Mouse (Mus musculus): Measurements from ENCODE around the gene Lpo. TPM values are rescaled to one million over a fixed set of nuclear protein-coding genes. Genes with fewer than 3 reads are reported as not detected.

The Lpo gene
- polyA plus RNA-seq, 1 experiment from 2014 or later, result 0.28 TPM

GRCm38 (mm10) chr11:87816707-87817442 is 11.2 kb downstream of the Lpo start:
- Histone ChIP-seq H3K9me3 (ENCODE audit: control insufficient read depth, low read length) (no peaks in the 10 kb centered on the region), H3K4me2 (ENCODE audit: low read depth, low read length, severe bottlenecking) (peak overlapping the region; percentile 79), H3K27ac (ENCODE audit: low read depth, low read length) (0 out of 2 replicates have a peak overlapping the region, but pooled peaks have one; percentile 25), H3K36me3 (ENCODE audit: control insufficient read depth, insufficient read depth, low read length) (no peaks in the 10 kb centered on the region), H3K9ac (ENCODE audit: low read length) (peak overlapping the region; percentile 52; the same call in 1 of the 2 replicates), H3K4me3 (ENCODE audit: low read depth, low read length) (peak overlapping the region; percentile 36), H3K27me3 (ENCODE audit: control insufficient read depth, insufficient read depth, low read length) (no peaks in the 10 kb centered on the region; the same call in 1 of the 2 replicates), H3K4me1 (replicated peaks; ENCODE audit: control insufficient read depth, insufficient read depth, low read length) (peaks cover 3% of the 10 kb centered on the region; the same call in 1 of the 2 replicates)
- peak; percentile 81 for DNase-seq (ENCODE audit: low spot score)
- peak; percentile 74 for ATAC-seq (replicated peaks; ENCODE audit: low FRiP score)
- 2% methylated on average over 31 of the region's 31 CpGs for WGBS

GRCm38 (mm10) chr11:87814831-87815230 is 13.3 kb downstream of the Lpo start:
- H3K9ac ChIP-seq (ENCODE audit: low read length), result no peak overlapping the region
- no peaks in the 10 kb centered on the region for H3K9me3 ChIP-seq (ENCODE audit: control insufficient read depth, low read length)
- no peak overlapping the region for H3K4me3 ChIP-seq (ENCODE audit: low read depth, low read length)
- 76% methylated on average over 8 of the region's 8 CpGs for WGBS
- H3K4me2 ChIP-seq (ENCODE audit: low read depth, low read length, severe bottlenecking), result no peak overlapping the region
- H3K4me1 ChIP-seq (replicated peaks; ENCODE audit: control insufficient read depth, insufficient read depth, low read length), result peaks cover 3% of the 10 kb centered on the region; the same call in 1 of the 2 replicates
- ATAC-seq (replicated peaks; ENCODE audit: low FRiP score), result no peak
- H3K27me3 ChIP-seq (ENCODE audit: control insufficient read depth, insufficient read depth, low read length), result no peaks in the 10 kb centered on the region; the same call in 1 of the 2 replicates
- no peak overlapping the region for H3K27ac ChIP-seq (ENCODE audit: low read depth, low read length)
- no peaks in the 10 kb centered on the region for H3K36me3 ChIP-seq (ENCODE audit: control insufficient read depth, insufficient read depth, low read length)
- DNase-seq (ENCODE audit: low spot score), result no peak

DNA sequence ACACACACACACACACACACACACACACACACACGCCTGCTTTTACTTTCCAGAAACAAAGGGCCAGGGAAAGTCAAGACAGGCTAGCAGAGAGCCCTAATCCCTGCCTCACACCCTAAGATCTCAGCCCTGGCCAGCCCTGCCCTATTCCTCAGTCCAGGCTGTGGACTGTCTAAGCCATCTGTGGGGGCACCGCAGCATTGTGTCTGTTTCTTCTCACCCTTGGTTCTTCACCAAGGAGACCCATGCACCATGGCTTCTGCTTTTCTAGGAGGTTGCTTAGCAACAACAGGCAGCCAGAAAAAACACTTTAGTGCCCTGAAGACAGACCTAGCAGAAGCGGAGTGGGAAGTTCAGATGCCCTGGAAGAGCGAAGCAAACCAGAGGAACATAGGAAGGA is 16.7 kb downstream of the Lpo start:
- Histone ChIP-seq H3K27ac (ENCODE audit: low read depth, low read length) (no peak overlapping the region), H3K4me3 (ENCODE audit: low read depth, low read length) (no peak overlapping the region), H3K27me3 (ENCODE audit: control insufficient read depth, insufficient read depth, low read length) (no peaks in the 10 kb centered on the region), H3K9me3 (ENCODE audit: control insufficient read depth, low read length) (no peaks in the 10 kb centered on the region), H3K9ac (ENCODE audit: low read length) (no peak overlapping the region), H3K36me3 (ENCODE audit: control insufficient read depth, insufficient read depth, low read length) (no peaks in the 10 kb centered on the region), H3K4me2 (ENCODE audit: low read depth, low read length, severe bottlenecking) (no peak overlapping the region), H3K4me1 (replicated peaks; ENCODE audit: control insufficient read depth, insufficient read depth, low read length) (no peaks in the 10 kb centered on the region)
- DNase-seq (ENCODE audit: low spot score), result no peak
- 75% methylated on average over 4 of the region's 4 CpGs for WGBS
- no peak for ATAC-seq (replicated peaks; ENCODE audit: low FRiP score)

GRCm38 (mm10) chr11:87808236-87808635 is 19.9 kb downstream of the Lpo start:
- H3K9ac ChIP-seq (ENCODE audit: low read length), result no peak overlapping the region
- no peaks in the 10 kb centered on the region for H3K4me1 ChIP-seq (replicated peaks; ENCODE audit: control insufficient read depth, insufficient read depth, low read length)
- H3K4me2 ChIP-seq (ENCODE audit: low read depth, low read length, severe bottlenecking), result no peak overlapping the region
- no peaks in the 10 kb centered on the region for H3K9me3 ChIP-seq (ENCODE audit: control insufficient read depth, low read length)
- 90% methylated on average over 7 of the region's 7 CpGs for WGBS
- DNase-seq (ENCODE audit: low spot score) (no peak), ATAC-seq (replicated peaks; ENCODE audit: low FRiP score) (no peak)
- no peaks in the 10 kb centered on the region for H3K27me3 ChIP-seq (ENCODE audit: control insufficient read depth, insufficient read depth, low read length)
- no peak overlapping the region for H3K27ac ChIP-seq (ENCODE audit: low read depth, low read length)
- no peak overlapping the region for H3K4me3 ChIP-seq (ENCODE audit: low read depth, low read length)
- H3K36me3 ChIP-seq (ENCODE audit: control insufficient read depth, insufficient read depth, low read length), result no peaks in the 10 kb centered on the region

- DNase-seq (ENCODE audit: low spot score) (no peak), ATAC-seq (replicated peaks; ENCODE audit: low FRiP score) (no peak)
- Histone ChIP-seq H3K4me3 (ENCODE audit: low read depth, low read length) (no peak overlapping the region), H3K4me1 (replicated peaks; ENCODE audit: control insufficient read depth, insufficient read depth, low read length) (no peaks in the 10 kb centered on the region), H3K9me3 (ENCODE audit: control insufficient read depth, low read length) (no peaks in the 10 kb centered on the region), H3K36me3 (ENCODE audit: control insufficient read depth, insufficient read depth, low read length) (no peaks in the 10 kb centered on the region), H3K4me2 (ENCODE audit: low read depth, low read length, severe bottlenecking) (no peak overlapping the region), H3K9ac (ENCODE audit: low read length) (no peak overlapping the region), H3K27ac (ENCODE audit: low read depth, low read length) (no peak overlapping the region), H3K27me3 (ENCODE audit: control insufficient read depth, insufficient read depth, low read length) (no peaks in the 10 kb centered on the region)
- 83% methylated on average over 6 of the region's 6 CpGs for WGBS
Observed at GRCm38 (mm10) chr11:87807433-87807832, 20.7 kb downstream of the Lpo start.

DNA sequence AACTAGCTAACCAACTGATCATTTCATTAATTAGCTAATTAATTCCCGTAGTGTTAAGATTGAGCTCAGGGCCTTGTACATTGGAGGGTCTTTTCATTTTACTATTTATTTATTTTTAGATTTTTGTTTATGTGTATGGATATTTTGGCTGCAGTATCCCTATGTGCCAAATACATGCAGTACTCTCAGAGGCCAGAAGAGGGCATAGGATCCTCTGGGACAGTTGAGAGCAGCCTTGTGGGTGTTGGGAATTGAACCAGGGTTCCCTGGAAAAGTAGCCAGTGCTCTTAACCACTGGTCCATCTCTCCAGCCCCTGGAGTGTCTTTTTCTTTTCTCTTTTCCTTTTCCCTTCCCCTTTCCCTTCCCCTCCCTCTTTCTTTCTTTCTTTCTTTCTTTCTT is 22.6 kb downstream of the Lpo start:
- DNase-seq (ENCODE audit: low spot score), result no peak
- no peak overlapping the region for H3K4me3 ChIP-seq (ENCODE audit: low read depth, low read length)
- H3K4me2 ChIP-seq (ENCODE audit: low read depth, low read length, severe bottlenecking), result no peak overlapping the region
- H3K9me3 ChIP-seq (ENCODE audit: control insufficient read depth, low read length), result no peaks in the 10 kb centered on the region
- whole genome bisulfite sequencing, result 53% methylated on average over 1 of the region's 1 CpGs
- no peak overlapping the region for H3K27ac ChIP-seq (ENCODE audit: low read depth, low read length)
- ATAC-seq (replicated peaks; ENCODE audit: low FRiP score), result no peak
- H3K36me3 ChIP-seq (ENCODE audit: control insufficient read depth, insufficient read depth, low read length), result no peaks in the 10 kb centered on the region
- H3K27me3 ChIP-seq (ENCODE audit: control insufficient read depth, insufficient read depth, low read length), result no peaks in the 10 kb centered on the region
- no peak overlapping the region for H3K9ac ChIP-seq (ENCODE audit: low read length)
- H3K4me1 ChIP-seq (replicated peaks; ENCODE audit: control insufficient read depth, insufficient read depth, low read length), result no peaks in the 10 kb centered on the region

GRCm38 (mm10) chr11:87802621-87803020 is 25.5 kb downstream of the Lpo start:
- Histone ChIP-seq H3K4me1 (replicated peaks; ENCODE audit: control insufficient read depth, insufficient read depth, low read length) (no peaks in the 10 kb centered on the region), H3K9ac (ENCODE audit: low read length) (no peak overlapping the region), H3K27me3 (ENCODE audit: control insufficient read depth, insufficient read depth, low read length) (no peaks in the 10 kb centered on the region), H3K9me3 (ENCODE audit: control insufficient read depth, low read length) (no peaks in the 10 kb centered on the region), H3K36me3 (ENCODE audit: control insufficient read depth, insufficient read depth, low read length) (no peaks in the 10 kb centered on the region), H3K27ac (ENCODE audit: low read depth, low read length) (no peak overlapping the region), H3K4me2 (ENCODE audit: low read depth, low read length, severe bottlenecking) (no peak overlapping the region), H3K4me3 (ENCODE audit: low read depth, low read length) (no peak overlapping the region)
- 44% methylated on average over 14 of the region's 14 CpGs for WGBS
- ATAC-seq (replicated peaks; ENCODE audit: low FRiP score), result no peak
- DNase-seq (ENCODE audit: low spot score), result peak; percentile 68

DNA sequence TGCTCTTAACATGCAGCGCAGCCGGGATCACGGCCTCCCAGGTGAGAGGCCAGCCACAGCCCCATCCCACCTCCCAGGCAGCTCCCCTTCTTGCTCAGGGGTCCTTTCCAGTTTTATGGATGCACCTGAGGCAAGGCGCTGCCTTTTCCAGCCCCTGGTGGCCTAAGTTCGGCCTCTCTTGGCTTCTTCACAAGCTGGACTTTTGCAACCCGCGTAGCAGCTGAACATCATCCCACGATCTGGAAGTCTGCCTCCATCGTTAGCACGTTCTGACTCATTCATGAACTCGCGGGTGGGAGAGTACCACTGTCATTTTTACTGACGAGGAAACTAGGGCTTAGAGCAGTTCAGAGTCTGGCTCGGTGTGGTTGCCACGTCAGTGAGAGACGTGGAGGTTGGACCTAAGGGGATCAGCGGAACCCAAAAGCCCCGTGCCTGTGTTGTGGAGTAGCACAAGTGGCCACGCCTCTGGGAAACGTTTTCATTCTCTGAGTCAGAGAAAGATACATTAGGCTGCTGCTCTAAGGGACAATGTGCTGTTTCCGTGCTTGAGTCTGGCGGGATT is 26.3 kb downstream of the Lpo start:
- DNase-seq (ENCODE audit: low spot score), result no peak
- H3K27me3 ChIP-seq (ENCODE audit: control insufficient read depth, insufficient read depth, low read length), result no peaks in the 10 kb centered on the region
- H3K4me1 ChIP-seq (replicated peaks; ENCODE audit: control insufficient read depth, insufficient read depth, low read length), result peaks cover 5% of the 10 kb centered on the region; the same call in 1 of the 2 replicates
- H3K4me2 ChIP-seq (ENCODE audit: low read depth, low read length, severe bottlenecking), result no peak overlapping the region
- no peak overlapping the region for H3K27ac ChIP-seq (ENCODE audit: low read depth, low read length)
- no peak overlapping the region for H3K9ac ChIP-seq (ENCODE audit: low read length)
- WGBS, result 85% methylated on average over 22 of the region's 22 CpGs
- ATAC-seq (replicated peaks; ENCODE audit: low FRiP score), result no peak
- H3K36me3 ChIP-seq (ENCODE audit: control insufficient read depth, insufficient read depth, low read length), result no peaks in the 10 kb centered on the region
- no peaks in the 10 kb centered on the region for H3K9me3 ChIP-seq (ENCODE audit: control insufficient read depth, low read length)
- H3K4me3 ChIP-seq (ENCODE audit: low read depth, low read length), result no peak overlapping the region

DNA sequence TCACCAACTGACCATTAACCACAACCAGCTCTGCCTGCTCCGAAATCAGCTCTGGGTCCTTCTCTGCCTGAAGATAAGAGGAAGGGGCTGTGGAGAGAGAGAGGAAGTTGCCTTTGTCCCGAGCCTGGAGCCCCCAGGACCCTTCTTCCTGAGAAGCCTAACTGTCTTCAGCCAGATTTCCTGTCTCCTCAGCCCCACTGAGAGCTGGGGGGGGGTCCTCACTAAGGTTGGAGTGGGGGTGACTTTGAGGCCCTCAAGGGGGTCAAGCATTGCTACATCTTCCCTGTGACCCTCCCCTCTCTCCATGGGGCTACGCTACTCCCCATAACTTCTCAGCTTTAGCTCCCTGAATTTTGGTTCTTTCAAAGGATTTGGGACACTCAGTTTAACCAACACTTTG is 34.6 kb downstream of the Lpo start, which contains the start of gene Mpo:
Mpo (plus strand) TSS at position 122 of the 400 bp plus-strand sequence.
- no peak within 1 kb of the TSS for H3K4me2 ChIP-seq (ENCODE audit: low read depth, low read length, severe bottlenecking)
- ATAC-seq (replicated peaks; ENCODE audit: low FRiP score) (no peak), DNase-seq (ENCODE audit: low spot score) (no peak)
- no peak within 1 kb of the TSS for H3K4me3 ChIP-seq (ENCODE audit: low read depth, low read length)
- H3K9ac ChIP-seq (ENCODE audit: low read length), result no peak within 1 kb of the TSS
- no peaks in the 10 kb centered on the region for H3K27me3 ChIP-seq (ENCODE audit: control insufficient read depth, insufficient read depth, low read length)
- no peaks in the 10 kb centered on the region for H3K9me3 ChIP-seq (ENCODE audit: control insufficient read depth, low read length)
- H3K27ac ChIP-seq (ENCODE audit: low read depth, low read length), result no peak within 1 kb of the TSS
- 62% methylated on average over 3 of the region's 3 CpGs for WGBS
- H3K36me3 ChIP-seq (ENCODE audit: control insufficient read depth, insufficient read depth, low read length), result no peaks in the 10 kb centered on the region
- peaks cover 5% of the 10 kb centered on the region; the same call in 1 of the 2 replicates for H3K4me1 ChIP-seq (replicated peaks; ENCODE audit: control insufficient read depth, insufficient read depth, low read length)
